Mouse (Mus musculus) liver, adult 2 months (tissue): ENCODE measurements around the gene Sec11a.

Experiments
- CTCF ChIP-seq: fragments of 200-500 bp; IDR thresholded peaks from 2 replicates; pipeline ENCODE4 v1.5.1; 2011; ENCODE audit warnings: low read depth, low read length, control low read depth
- POLR2A ChIP-seq: fragments of 200-500 bp; IDR thresholded peaks from 2 replicates; pipeline ENCODE4 v1.6.1; 2011; ENCODE audit warnings: low read length, control low read depth; ENCODE audit not compliant: insufficient read depth; ENCODE audit errors: extremely low read depth

GRCm38 (mm10) chr7:80959003-80959402 lies 11.4 kb upstream of the Sec11a start:
- TF ChIP-seq CTCF (no peak), POLR2A (no peak)
